Mouse (Mus musculus): ENCODE results near the gene Spib. TPM values are rescaled to one million over a fixed set of nuclear protein-coding genes. Genes with fewer than 3 reads are reported as not detected.

Spib gene
- 0.31 TPM for polyA plus RNA-seq (2014; fragmentation: Illumina TruSeq; extraction: RNeasy Lipid Tissue Mini Kit (QIAGEN cat#74804); ENCODE audit: low read depth, low replicate concordance)

GRCm38 (mm10) chr7:44531946-44532732 is at the start of gene Spib:
Spib (minus strand) TSS chr7:44532071.

GRCm38 (mm10) chr7:44572213-44572701 is 40.4 kb upstream of the Spib start, which contains the start of gene Napsa:
Napsa (plus strand) TSS chr7:44572380.

GRCm38 (mm10) chr7:44553826-44554225 is 22.0 kb upstream of the Spib start, which contains the start of gene Nr1h2:
Nr1h2 (minus strand) TSS chr7:44553951.

GRCm38 (mm10) chr7:44548497-44549087 is 16.7 kb upstream of the Spib start, which contains the start of gene Pold1:
Pold1 (minus strand) TSS chr7:44548849.

GRCm38 (mm10) chr7:44524502-44524901 is 7.4 kb downstream of the Spib start, which contains the start of gene Mybpc2:
Mybpc2 (minus strand) TSS chr7:44524656.

GRCm38 (mm10) chr7:44495992-44496770 is 35.7 kb downstream of the Spib start, which contains the start of the genes Emc10 and Fam71e1:
Emc10 (minus strand) TSS chr7:44496529.
Fam71e1 (plus strand) TSS chr7:44496581.

Other genes with a start within 250 kb of the Spib start
- gene Clec11a, start 225.2 kb downstream of the Spib start, polyA plus RNA-seq (2014; fragmentation: Illumina TruSeq; extraction: RNeasy Lipid Tissue Mini Kit (QIAGEN cat#74804); ENCODE audit: low read depth, low replicate concordance): 1.3 TPM
- 1.0 TPM for gene Shank1, start 221.8 kb downstream of the Spib start, polyA plus RNA-seq (2014; fragmentation: Illumina TruSeq; extraction: RNeasy Lipid Tissue Mini Kit (QIAGEN cat#74804); ENCODE audit: low read depth, low replicate concordance)
- 2.6 TPM for gene Syt3, start 148.0 kb downstream of the Spib start, polyA plus RNA-seq (2014; fragmentation: Illumina TruSeq; extraction: RNeasy Lipid Tissue Mini Kit (QIAGEN cat#74804); ENCODE audit: low read depth, low replicate concordance)
- not detected for gene 1700008O03Rik, start 146.3 kb downstream of the Spib start, polyA plus RNA-seq (2014; fragmentation: Illumina TruSeq; extraction: RNeasy Lipid Tissue Mini Kit (QIAGEN cat#74804); ENCODE audit: low read depth, low replicate concordance)
- gene Lrrc4b, start 103.1 kb downstream of the Spib start, polyA plus RNA-seq (2014; fragmentation: Illumina TruSeq; extraction: RNeasy Lipid Tissue Mini Kit (QIAGEN cat#74804); ENCODE audit: low read depth, low replicate concordance): 11.4 TPM
- gene Aspdh, start 66.7 kb downstream of the Spib start, polyA plus RNA-seq (2014; fragmentation: Illumina TruSeq; extraction: RNeasy Lipid Tissue Mini Kit (QIAGEN cat#74804); ENCODE audit: low read depth, low replicate concordance): 0.73 TPM
- gene Josd2, start 64.1 kb downstream of the Spib start, polyA plus RNA-seq (2014; fragmentation: Illumina TruSeq; extraction: RNeasy Lipid Tissue Mini Kit (QIAGEN cat#74804); ENCODE audit: low read depth, low replicate concordance): 151 TPM
- gene Emc10, start 35.5 kb downstream of the Spib start, polyA plus RNA-seq (2014; fragmentation: Illumina TruSeq; extraction: RNeasy Lipid Tissue Mini Kit (QIAGEN cat#74804); ENCODE audit: low read depth, low replicate concordance): 83.3 TPM
- gene Fam71e1, start 35.5 kb downstream of the Spib start, polyA plus RNA-seq (2014; fragmentation: Illumina TruSeq; extraction: RNeasy Lipid Tissue Mini Kit (QIAGEN cat#74804); ENCODE audit: low read depth, low replicate concordance): 2.0 TPM
- gene Mybpc2, start 7.4 kb downstream of the Spib start, polyA plus RNA-seq (2014; fragmentation: Illumina TruSeq; extraction: RNeasy Lipid Tissue Mini Kit (QIAGEN cat#74804); ENCODE audit: low read depth, low replicate concordance): 13.4 TPM
- gene Pold1, start 16.8 kb upstream of the Spib start, polyA plus RNA-seq (2014; fragmentation: Illumina TruSeq; extraction: RNeasy Lipid Tissue Mini Kit (QIAGEN cat#74804); ENCODE audit: low read depth, low replicate concordance): 8.1 TPM
- 66.6 TPM for gene Nr1h2, start 21.9 kb upstream of the Spib start, polyA plus RNA-seq (2014; fragmentation: Illumina TruSeq; extraction: RNeasy Lipid Tissue Mini Kit (QIAGEN cat#74804); ENCODE audit: low read depth, low replicate concordance)
- 0.68 TPM for gene Napsa, start 40.3 kb upstream of the Spib start, polyA plus RNA-seq (2014; fragmentation: Illumina TruSeq; extraction: RNeasy Lipid Tissue Mini Kit (QIAGEN cat#74804); ENCODE audit: low read depth, low replicate concordance)
- gene Kcnc3, start 58.6 kb upstream of the Spib start, polyA plus RNA-seq (2014; fragmentation: Illumina TruSeq; extraction: RNeasy Lipid Tissue Mini Kit (QIAGEN cat#74804); ENCODE audit: low read depth, low replicate concordance): 2.5 TPM
- 60.7 TPM for gene Myh14, start 138.8 kb upstream of the Spib start, polyA plus RNA-seq (2014; fragmentation: Illumina TruSeq; extraction: RNeasy Lipid Tissue Mini Kit (QIAGEN cat#74804); ENCODE audit: low read depth, low replicate concordance)
- not detected for gene Izumo2, start 176.7 kb upstream of the Spib start, polyA plus RNA-seq (2014; fragmentation: Illumina TruSeq; extraction: RNeasy Lipid Tissue Mini Kit (QIAGEN cat#74804); ENCODE audit: low read depth, low replicate concordance)
- 27.0 TPM for gene Vrk3, start 216.3 kb upstream of the Spib start, polyA plus RNA-seq (2014; fragmentation: Illumina TruSeq; extraction: RNeasy Lipid Tissue Mini Kit (QIAGEN cat#74804); ENCODE audit: low read depth, low replicate concordance)
- gene Zfp473, start 219.0 kb upstream of the Spib start, polyA plus RNA-seq (2014; fragmentation: Illumina TruSeq; extraction: RNeasy Lipid Tissue Mini Kit (QIAGEN cat#74804); ENCODE audit: low read depth, low replicate concordance): not detected